ENCODE assay signal across 13 mouse cellular contexts in the genomic region with DNA sequence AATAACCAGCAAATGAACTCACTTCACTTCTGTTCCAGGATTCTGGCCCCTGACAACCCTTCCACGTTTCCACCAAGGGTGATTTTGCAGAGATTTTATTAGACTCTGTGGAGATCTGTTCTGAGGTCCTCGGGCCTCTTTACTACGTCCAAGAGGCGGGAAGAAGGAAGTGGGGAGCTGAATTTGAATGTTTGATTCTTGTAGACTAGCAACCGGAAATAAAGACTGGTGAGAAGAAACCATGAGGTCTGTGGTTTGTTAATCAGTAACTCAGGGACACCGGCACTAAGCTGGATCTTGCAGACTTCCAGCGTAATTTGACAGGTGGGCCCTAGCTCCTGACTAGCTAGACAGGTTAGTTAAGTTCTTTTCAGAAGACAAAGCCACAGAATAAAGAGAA. TPM values are rescaled to one million over a fixed set of nuclear protein-coding genes. Genes with fewer than 3 reads are reported as not detected.
A peak's percentile ranks its signal among the peaks of the same experiment; 100 is the strongest.
DNase-seq lines count a peak whose midpoint lies in the region; ATAC-seq lines count a peak whose summit lies in the region.
"Had no signal": no experiment of that assay in that cellular context is flagged by ENCODE, and none has a peak within 500 bp of the region (broad histone marks: within the 10 kb centered on the region; RNA-seq: fewer than 3 reads in every experiment).

No protein-coding gene starts in this region.

- 38% methylated on average over 7 of the region's 7 CpGs for WGBS in limb, embryonic 13.5 days
- WGBS in limb, embryonic 10.5 days, result 57% methylated on average over 7 of the region's 7 CpGs

- H3K4me2 ChIP-seq in limb, embryonic 13.5 days (replicated peaks), result 0 out of 2 replicates have a peak overlapping the region, but pooled peaks have one; percentile 23
- H3K4me2 ChIP-seq: neural tube, embryonic 13.5 days had no signal

- H3K27ac ChIP-seq in limb, embryonic 13.5 days, result no peak overlapping the region
- no peak overlapping the region for H3K27ac ChIP-seq in limb, embryonic 10.5 days
- H3K27ac ChIP-seq: neural tube, embryonic 13.5 days had no signal

- peaks cover 14% of the 10 kb centered on the region; the same call in 1 of the 2 replicates for H3K4me1 ChIP-seq in limb, embryonic 13.5 days
- peaks cover 5% of the 10 kb centered on the region; the same call in 1 of the 2 replicates for H3K4me1 ChIP-seq in limb, embryonic 10.5 days

- no peak for ATAC-seq in limb, embryonic 13.5 days (ENCODE audit: low FRiP score, low read depth)
- ATAC-seq: forebrain, postnatal 0 days had no signal

- no peak overlapping the region for H3K9ac ChIP-seq in limb, embryonic 13.5 days
- H3K9ac ChIP-seq: forebrain, postnatal 0 days; neural tube, embryonic 13.5 days had no signal

- DNase-seq in limb, embryonic 10.5 days (ENCODE audit: low spot score), result no peak
- peak; percentile 2 for DNase-seq in MEL-GATA-1-ER (ENCODE audit: extremely low read depth, low read depth)
- peak; percentile 46 to 70 for DNase-seq in kidney, adult 8-10 months
- peak; percentile 36 for DNase-seq in lung, postnatal 36 days
- no peak for DNase-seq in heart, adult 8-10 months (ENCODE audit: low spot score)
- DNase-seq in layer of hippocampus, adult 18-20 months (ENCODE audit: low spot score in 2 of 2), result no peak
- DNase-seq in spleen, postnatal 14 days (ENCODE audit: low spot score in 2 of 2), result no peak
- DNase-seq: B cell, adult 2 months; embryo, embryonic 11 days; forebrain, postnatal 0 days; right cerebral cortex, postnatal 4 days had no signal

- no peak overlapping the region for H3K4me3 ChIP-seq in limb, embryonic 13.5 days
- H3K4me3 ChIP-seq in limb, embryonic 10.5 days, result no peak overlapping the region
- H3K4me3 ChIP-seq: neural tube, embryonic 13.5 days had no signal

- H3K36me3 ChIP-seq in limb, embryonic 13.5 days, result no peaks in the 10 kb centered on the region
- no peaks in the 10 kb centered on the region for H3K36me3 ChIP-seq in limb, embryonic 10.5 days
- H3K36me3 ChIP-seq: neural tube, embryonic 13.5 days had no signal

- no peaks in the 10 kb centered on the region for H3K9me3 ChIP-seq in limb, embryonic 13.5 days
- no peaks in the 10 kb centered on the region for H3K9me3 ChIP-seq in limb, embryonic 10.5 days (replicated peaks)
- H3K9me3 ChIP-seq: neural tube, embryonic 13.5 days had no signal

- no peaks in the 10 kb centered on the region for H3K27me3 ChIP-seq in limb, embryonic 13.5 days
- H3K27me3 ChIP-seq in limb, embryonic 10.5 days (ENCODE audit: low read depth, poor library complexity, severe bottlenecking), result no peaks in the 10 kb centered on the region
- H3K27me3 ChIP-seq: neural tube, embryonic 13.5 days had no signal

RNA-seq across cellular contexts. Expression of gene Plch1, which starts 5.6 kb away (rescaled TPM):
- polyA plus RNA-seq in limb, embryonic 13.5 days (2015; fragmentation: Nextera tagmentation; extraction: Ambion mirVana), result 0.94 and 1.1 TPM in 2 replicates
- polyA plus RNA-seq in limb, embryonic 10.5 days (2016; fragmentation: Nextera tagmentation; extraction: Ambion mirVana), result 4.1 and 4.5 TPM in 2 replicates
- total RNA-seq in heart, adult 8-10 months (2022), result under 1 TPM; 0.05 to 0.23 (median 0.06) TPM
- 1 to 10 TPM; 4.6 to 4.7 TPM for total RNA-seq in layer of hippocampus, adult 18-20 months (2021)

RNA-seq across cellular contexts. Expression of gene E130311K13Rik, which starts 35.6 kb away (rescaled TPM):
- polyA plus RNA-seq in limb, embryonic 13.5 days (2015; fragmentation: Nextera tagmentation; extraction: Ambion mirVana), result 7.6 and 7.9 TPM in 2 replicates
- 2.6 and 3.3 TPM in 2 replicates for polyA plus RNA-seq in limb, embryonic 10.5 days (2016; fragmentation: Nextera tagmentation; extraction: Ambion mirVana)
- total RNA-seq in heart, adult 8-10 months (2022), result 10 to 100 TPM; 10.6 to 12.5 (median 11.7) TPM
- 10 to 100 TPM; 11.8 to 12.2 TPM for total RNA-seq in layer of hippocampus, adult 18-20 months (2021)

Comparison
In these comparisons a context has a peak if more than half of its experiments do, and no peak if none do; other contexts are left out.
1. DNase-seq: peak in MEL-GATA-1-ER (single experiment), kidney, adult 8-10 months (2 of 2) and lung, postnatal 36 days (single experiment); none in limb, embryonic 10.5 days (single experiment), heart, adult 8-10 months (single experiment), layer of hippocampus, adult 18-20 months (0 of 2) and spleen, postnatal 14 days (0 of 2).
2. RNA of gene Plch1, which starts 5.6 kb away (total RNA-seq): 4.6 to 4.7 TPM in layer of hippocampus, adult 18-20 months; 0.05 to 0.23 TPM in heart, adult 8-10 months; every median in the first group is over 4 times any median in the second.